Mouse (Mus musculus) MEL (cell line): ENCODE data around the gene Sema6d. TPM values are rescaled to one million over a fixed set of nuclear protein-coding genes. Genes with fewer than 3 reads are reported as not detected.

ENCODE experiments used
- DNase-seq: peaks from one replicate; pipeline ENCODE4 v3.0.0; 2011; ENCODE audit warnings: low read depth, low spot score
- H3K27ac ChIP-seq: 2 replicates; pipeline ENCODE4 v1.5.1; 2012; ENCODE audit warnings: low read depth, mild to moderate bottlenecking, control low read depth, low read length, moderate library complexity; ENCODE audit not compliant: control insufficient read depth
- H3K27me3 ChIP-seq, 2 experiments: fragments of 150-350 bp in 1 of 2; sonication (generic) in 1 of 2; 2 replicates each; pipeline ENCODE4 v1.6.1; 2012; ENCODE audit warnings: low read length in 2 of 2, mild to moderate bottlenecking in 2 of 2, improper control_type of control experiment in 1 of 2, moderate library complexity in 1 of 2; ENCODE audit not compliant: insufficient read depth in 2 of 2, control insufficient read depth in 1 of 2
- H3K36me3 ChIP-seq, 2 experiments: 2 replicates each; pipeline ENCODE4 v1.6.1; 2012 to 2014; ENCODE audit warnings: low read length in 2 of 2, improper control_type of control experiment in 1 of 2, inconsistent platforms in 1 of 2, mild to moderate bottlenecking in 1 of 2; ENCODE audit not compliant: insufficient read depth in 2 of 2, control insufficient read depth in 1 of 2
- H3K4me1 ChIP-seq, 2 experiments: fragments of 150-350 bp in 1 of 2; sonication (generic) in 1 of 2; 2 replicates each; pipeline ENCODE4 v1.6.1; 2012; ENCODE audit warnings: low read length in 2 of 2, improper control_type of control experiment in 1 of 2, mild to moderate bottlenecking in 1 of 2; ENCODE audit not compliant: insufficient read depth in 2 of 2, control insufficient read depth in 1 of 2
- H3K4me3 ChIP-seq, 2 experiments: fragments of 150-350 bp in 1 of 2; sonication (generic) in 1 of 2; 2 replicates each; pipeline ENCODE4 v1.5.1; 2012; ENCODE audit warnings: low read depth in 2 of 2, low read length in 2 of 2, mild to moderate bottlenecking in 2 of 2, moderate library complexity in 2 of 2, control low read depth in 1 of 2, improper control_type of control experiment in 1 of 2; ENCODE audit not compliant: control insufficient read depth in 1 of 2, insufficient read depth in 1 of 2
- H3K79me2 ChIP-seq: 2 replicates; pipeline ENCODE4 v1.6.1; 2012; ENCODE audit warnings: mild to moderate bottlenecking, low read length, moderate library complexity; ENCODE audit not compliant: control insufficient read depth, poor library complexity, insufficient read depth
- H3K9ac ChIP-seq: 2 replicates; pipeline ENCODE4 v1.6.1; 2012; ENCODE audit warnings: low read depth, mild to moderate bottlenecking, control low read depth, low read length, moderate library complexity; ENCODE audit not compliant: control insufficient read depth, poor library complexity, severe bottlenecking
- H3K9me3 ChIP-seq: fragments of 150-350 bp; sonication (generic); replicated peaks from 2 replicates; pipeline ENCODE4 v1.6.1; 2012; ENCODE audit warnings: mild to moderate bottlenecking, low read length, improper control_type of control experiment, moderate library complexity; ENCODE audit not compliant: insufficient read depth
- BHLHE40 ChIP-seq: IDR thresholded peaks from 2 replicates; pipeline ENCODE4 v1.6.1; 2012; ENCODE audit warnings: low read depth, mild to moderate bottlenecking, inconsistent platforms, low read length, improper control_type of control experiment, borderline replicate concordance
- CHD1 ChIP-seq: IDR thresholded peaks from 2 replicates; pipeline ENCODE4 v1.6.1; 2012; ENCODE audit warnings: low read depth, mild to moderate bottlenecking, inconsistent platforms, low read length, improper control_type of control experiment
- CHD2 ChIP-seq: IDR thresholded peaks from 2 replicates; pipeline ENCODE4 v1.6.1; 2011; ENCODE audit warnings: low read length, improper control_type of control experiment
- CTCF ChIP-seq, 3 experiments: IDR thresholded peaks in 2 of 3; conservative IDR thresholded peaks in 1 of 3; 2 replicates each; pipeline ENCODE4 v1.5.1; 2011 to 2012; ENCODE audit warnings: low read length in 3 of 3, low read depth in 2 of 3, mild to moderate bottlenecking in 2 of 3, improper control_type of control experiment in 1 of 3, inconsistent platforms in 1 of 3, mixed read lengths in 1 of 3, moderate library complexity in 1 of 3; ENCODE audit not compliant: control insufficient read depth in 1 of 3, insufficient read depth in 1 of 3, poor library complexity in 1 of 3, severe bottlenecking in 1 of 3
- E2F4 ChIP-seq: IDR thresholded peaks from 2 replicates; pipeline ENCODE4 v1.6.1; 2011; ENCODE audit warnings: low read depth, low read length, improper control_type of control experiment, borderline replicate concordance
- ELF1 ChIP-seq: IDR thresholded peaks from 2 replicates; pipeline ENCODE4 v1.6.1; 2014; ENCODE audit warnings: low read depth, mild to moderate bottlenecking, inconsistent platforms, low read length, improper control_type of control experiment, moderate library complexity
- ETS1 ChIP-seq: IDR thresholded peaks from 2 replicates; pipeline ENCODE4 v1.6.1; 2012; ENCODE audit warnings: low read depth, mild to moderate bottlenecking, inconsistent platforms, low read length, improper control_type of control experiment, moderate library complexity
- GATA1 ChIP-seq: IDR thresholded peaks from 2 replicates; pipeline ENCODE4 v1.6.1; 2011; ENCODE audit warnings: low read depth, low read length, improper control_type of control experiment
- JUND ChIP-seq: IDR thresholded peaks from 2 replicates; pipeline ENCODE4 v1.6.1; 2011; ENCODE audit warnings: low read depth, mild to moderate bottlenecking, improper control_type of control experiment, low read length
- KAT2A ChIP-seq: conservative IDR thresholded peaks from 2 replicates; pipeline ENCODE4 v1.6.1; 2012; ENCODE audit warnings: low read depth, low read length, improper control_type of control experiment, inconsistent platforms
- MAFK ChIP-seq: IDR thresholded peaks from 2 replicates; pipeline ENCODE4 v1.6.1; 2011; ENCODE audit warnings: low read depth, mild to moderate bottlenecking, low read length, improper control_type of control experiment, borderline replicate concordance
- MAZ ChIP-seq: IDR thresholded peaks from 2 replicates; pipeline ENCODE4 v1.6.1; 2012; ENCODE audit warnings: low read depth, mild to moderate bottlenecking, inconsistent platforms, low read length, improper control_type of control experiment
- MEF2A ChIP-seq: IDR thresholded peaks from 2 replicates; pipeline ENCODE4 v1.6.1; 2014; ENCODE audit warnings: low read depth, mild to moderate bottlenecking, inconsistent platforms, low read length, improper control_type of control experiment; ENCODE audit not compliant: poor library complexity, insufficient replicate concordance, severe bottlenecking; ENCODE audit errors: extremely low read depth
- MYC ChIP-seq: IDR thresholded peaks from 2 replicates; pipeline ENCODE4 v1.6.1; 2011; ENCODE audit warnings: low read depth, mild to moderate bottlenecking, low read length, improper control_type of control experiment, moderate library complexity
- POLR2A ChIP-seq, 2 experiments: IDR thresholded peaks; 2 replicates each; pipeline ENCODE4 v1.6.1; 2011 to 2012; ENCODE audit warnings: low read length in 2 of 2, mild to moderate bottlenecking in 2 of 2, control low read depth in 1 of 2, improper control_type of control experiment in 1 of 2, low read depth in 1 of 2, moderate library complexity in 1 of 2; ENCODE audit not compliant: control insufficient read depth in 1 of 2, insufficient read depth in 1 of 2, poor library complexity in 1 of 2
- POLR2AphosphoS5 ChIP-seq: IDR thresholded peaks from 2 replicates; pipeline ENCODE4 v1.6.1; 2012; ENCODE audit warnings: low read depth, borderline replicate concordance, mild to moderate bottlenecking, inconsistent platforms, low read length, moderate library complexity, mixed read lengths
- RCOR1 ChIP-seq: IDR thresholded peaks from 2 replicates; pipeline ENCODE4 v1.6.1; 2012; ENCODE audit warnings: low read depth, mild to moderate bottlenecking, inconsistent platforms, low read length, improper control_type of control experiment
- SIN3A ChIP-seq: IDR thresholded peaks from 2 replicates; pipeline ENCODE4 v1.6.1; 2012; ENCODE audit warnings: low read length, improper control_type of control experiment, inconsistent platforms
- TAL1 ChIP-seq: IDR thresholded peaks from 2 replicates; pipeline ENCODE4 v1.6.1; 2012; ENCODE audit warnings: mild to moderate bottlenecking, inconsistent platforms, low read length, moderate library complexity, mixed read lengths
- TCF12 ChIP-seq: IDR thresholded peaks from 2 replicates; pipeline ENCODE4 v1.6.1; 2014; ENCODE audit warnings: low read depth, mild to moderate bottlenecking, inconsistent platforms, low read length, improper control_type of control experiment, moderate library complexity
- UBTF ChIP-seq: IDR thresholded peaks from 2 replicates; pipeline ENCODE4 v1.6.1; 2012; ENCODE audit warnings: low read depth, mild to moderate bottlenecking, inconsistent platforms, low read length, improper control_type of control experiment, moderate library complexity, borderline replicate concordance; ENCODE audit not compliant: insufficient read depth
- USF2 ChIP-seq, 2 experiments: IDR thresholded peaks; 2 replicates each; pipeline ENCODE4 v1.6.1; 2011 to 2012; ENCODE audit warnings: improper control_type of control experiment in 2 of 2, low read length in 2 of 2, borderline replicate concordance in 1 of 2, inconsistent platforms in 1 of 2, low read depth in 1 of 2, mild to moderate bottlenecking in 1 of 2; ENCODE audit not compliant: insufficient read depth in 1 of 2
- ZC3H11A ChIP-seq: IDR thresholded peaks from 2 replicates; pipeline ENCODE4 v1.6.1; 2012; ENCODE audit warnings: low read depth, mild to moderate bottlenecking, inconsistent platforms, low read length, improper control_type of control experiment
- ZKSCAN1 ChIP-seq: IDR thresholded peaks from 2 replicates; pipeline ENCODE4 v1.6.1; 2012; ENCODE audit warnings: low read depth, mild to moderate bottlenecking, inconsistent platforms, low read length, improper control_type of control experiment, moderate library complexity
- polyA plus RNA-seq, 2 experiments: library from polyadenylated mRNA; stranded (reverse) in 1 of 2; unstranded in 1 of 2; fragments of >175 nt in 1 of 2; fragments of >200 nt in 1 of 2; gene quantifications; 2 replicates each; pipeline versions ENCODE4 v1.2.1 to v1.2.4; 2012; ENCODE audit warnings: low replicate concordance in 2 of 2, low read depth in 1 of 2; ENCODE audit not compliant: insufficient read length in 2 of 2, insufficient read depth in 1 of 2, missing spikeins in 1 of 2
- total RNA-seq: library from RNA; depleted of rRNA; stranded (reverse); fragments of 300-350 nt; gene quantifications from 2 replicates; pipeline ENCODE4 v1.2.3, GENCODE M21; 2012

Gene Sema6d
- total and polyA plus RNA-seq, 3 experiments: not detected

GRCm38 (mm10) chr2:124403571-124403970, 313.8 kb downstream of the Sema6d start:
- no peaks in the 10 kb centered on the region for H3K27me3 ChIP-seq
- H3K4me1 ChIP-seq: no peaks in the 10 kb centered on the region
- H3K27ac ChIP-seq: no peak overlapping the region
- H3K4me3 ChIP-seq: no peak overlapping the region
- DNase-seq: no peak
- no peaks in the 10 kb centered on the region for H3K9me3 ChIP-seq
- H3K9ac ChIP-seq: no peak overlapping the region
- H3K79me2 ChIP-seq: no peaks in the 10 kb centered on the region
- TF ChIP-seq USF2 (IDR thresholded peaks at IDR 0.05; ENCODE audit: borderline replicate concordance in 1 of 2, insufficient read depth in 1 of 2, low read depth in 1 of 2, low read length in 2 of 2) (no peak), TCF12 (no peak), POLR2A (IDR thresholded peaks at IDR 0.05; ENCODE audit: control insufficient read depth in 1 of 2, insufficient read depth in 1 of 2, low read depth in 1 of 2, low read length in 2 of 2, poor library complexity in 1 of 2) (no peak), SIN3A (no peak), UBTF (no peak), MYC (no peak), ZC3H11A (no peak), TAL1 (no peak), E2F4 (no peak), MAZ (no peak), CHD1 (no peak), CTCF (IDR thresholded peaks at IDR 0.05 in 2 of 3, conservative IDR thresholded peaks at IDR 0.05 in 1 of 3; ENCODE audit: control insufficient read depth in 1 of 3, insufficient read depth in 1 of 3, low read depth in 2 of 3, low read length in 3 of 3, poor library complexity in 1 of 3, severe bottlenecking in 1 of 3) (no peak), MEF2A (no peak), MAFK (no peak), ETS1 (no peak), POLR2AphosphoS5 (no peak), GATA1 (no peak), RCOR1 (no peak)
- no peaks in the 10 kb centered on the region for H3K36me3 ChIP-seq

- no peak for DNase-seq
- TF ChIP-seq CHD2 (no peak), ELF1 (no peak), ZKSCAN1 (no peak), TAL1 (no peak), GATA1 (no peak), BHLHE40 (no peak), KAT2A (no peak), USF2 (IDR thresholded peaks at IDR 0.05; ENCODE audit: borderline replicate concordance in 1 of 2, insufficient read depth in 1 of 2, low read depth in 1 of 2, low read length in 2 of 2) (no peak), SIN3A (no peak), ETS1 (no peak), JUND (no peak), POLR2A (IDR thresholded peaks at IDR 0.05; ENCODE audit: control insufficient read depth in 1 of 2, insufficient read depth in 1 of 2, low read depth in 1 of 2, low read length in 2 of 2, poor library complexity in 1 of 2) (no peak)
- Histone ChIP-seq H3K27me3 (no peaks in the 10 kb centered on the region), H3K9ac (no peak overlapping the region), H3K4me3 (no peak overlapping the region), H3K4me1 (no peaks in the 10 kb centered on the region), H3K79me2 (no peaks in the 10 kb centered on the region), H3K27ac (no peak overlapping the region), H3K36me3 (no peaks in the 10 kb centered on the region), H3K9me3 (no peaks in the 10 kb centered on the region)
These were observed 314.2 kb downstream of the Sema6d start for GRCm38 (mm10) chr2:124403981-124404380.
